Mouse (Mus musculus): ENCODE measurements around the gene Aak1. TPM values are rescaled to one million over a fixed set of nuclear protein-coding genes. Genes with fewer than 3 reads are reported as not detected.
A peak's percentile ranks its signal among the peaks of the same experiment; 100 is the strongest.

The Aak1 gene
- polyA plus RNA-seq, 1 experiment = 11.5 TPM

DNA sequence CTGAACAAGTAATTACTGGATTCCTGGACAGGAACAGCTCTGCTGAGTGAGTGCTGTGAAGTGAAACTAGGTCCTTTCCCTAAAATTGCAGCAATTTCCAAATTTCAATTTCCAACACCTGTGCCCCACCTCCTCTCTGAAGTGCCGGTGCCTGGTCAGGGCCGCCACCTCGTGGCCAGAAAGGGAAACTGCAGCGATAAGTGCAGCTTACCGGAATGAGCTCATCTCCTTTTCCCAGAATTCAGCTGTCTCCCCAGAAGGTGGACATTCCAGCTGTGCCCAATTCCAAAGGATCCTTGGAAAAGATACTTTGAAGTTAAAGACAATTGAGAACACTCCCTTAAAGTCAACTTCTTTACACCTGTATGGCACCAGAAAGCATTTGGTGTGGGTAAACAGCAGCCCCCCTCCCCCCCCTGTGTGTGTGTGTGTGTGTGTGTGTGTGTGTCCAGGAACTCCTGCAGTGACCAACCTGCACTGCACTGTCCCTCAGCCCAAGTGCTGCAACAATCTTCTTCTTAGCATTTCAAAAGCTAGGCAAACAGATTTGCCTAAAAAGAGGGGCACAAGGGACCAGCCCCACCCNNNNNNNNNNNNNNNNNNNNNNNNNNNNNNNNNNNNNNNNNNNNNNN, 42.7 kb upstream of the Aak1 start:
- H3K27me3 ChIP-seq (ENCODE audit: control insufficient read depth, insufficient read depth, insufficient read length) = no peaks in the 10 kb centered on the region
- TF ChIP-seq USF1 (IDR thresholded peaks at IDR 0.05; ENCODE audit: low read depth) (no peak), MYOG (IDR thresholded peaks at IDR 0.05; ENCODE audit: control insufficient read depth in 1 of 3, insufficient read depth in 1 of 3, insufficient read length in 2 of 3, low read depth in 2 of 3) (peak in 2 of 3 experiments; percentile 28 to 57), MYOD1 (IDR thresholded peaks at IDR 0.05; ENCODE audit: control insufficient read depth in 1 of 3, insufficient read length in 2 of 3, low read depth in 2 of 3) (peak in 2 of 3 experiments; percentile 13 to 31)
- H3K4me2 ChIP-seq (ENCODE audit: low read depth) = no peak overlapping the region
- no peak overlapping the region for H3ac ChIP-seq (ENCODE audit: control insufficient read depth, insufficient read length)
- no peaks in the 10 kb centered on the region for H3K79me2 ChIP-seq (ENCODE audit: control insufficient read depth, insufficient read depth)
- H3K36me3 ChIP-seq (ENCODE audit: control insufficient read depth, insufficient read depth) = no peaks in the 10 kb centered on the region
- no peak overlapping the region for H3K4me3 ChIP-seq

GRCm38 (mm10) chr6:86812919-86813318, 36.4 kb upstream of the Aak1 start:
- TF ChIP-seq TCF12 (IDR thresholded peaks at IDR 0.05; ENCODE audit: insufficient read depth, poor library complexity, severe bottlenecking) (no peak), CEBPB (IDR thresholded peaks at IDR 0.05; ENCODE audit: insufficient read depth, poor library complexity, severe bottlenecking) (0 out of 2 replicates have a peak, but pooled peaks have one; percentile 31)
- Histone ChIP-seq H3K79me2 (ENCODE audit: control insufficient read depth, insufficient read depth) (no peaks in the 10 kb centered on the region), H3K4me2 (ENCODE audit: low read depth) (no peak overlapping the region), H3K27me3 (ENCODE audit: control insufficient read depth, insufficient read depth, insufficient read length) (no peaks in the 10 kb centered on the region), H3K4me3 (no peak overlapping the region), H3ac (ENCODE audit: control insufficient read depth, insufficient read length) (no peak overlapping the region), H3K36me3 (ENCODE audit: control insufficient read depth, insufficient read depth) (no peaks in the 10 kb centered on the region)

GRCm38 (mm10) chr6:86813341-86813740, 36.0 kb upstream of the Aak1 start:
- Histone ChIP-seq H3K4me3 (no peak overlapping the region), H3ac (ENCODE audit: control insufficient read depth, insufficient read length) (no peak overlapping the region)
- TF ChIP-seq MYOG (IDR thresholded peaks at IDR 0.05; ENCODE audit: control insufficient read depth in 1 of 3, insufficient read depth in 1 of 3, insufficient read length in 2 of 3, low read depth in 2 of 3) (no peak), USF1 (IDR thresholded peaks at IDR 0.05; ENCODE audit: low read depth) (no peak), POLR2A (IDR thresholded peaks at IDR 0.05; ENCODE audit: insufficient read length, low read depth) (no peak), POLR2AphosphoS2 (IDR thresholded peaks at IDR 0.05; ENCODE audit: insufficient read length, low read depth) (no peak), TCF3 (IDR thresholded peaks at IDR 0.05; ENCODE audit: insufficient read length, low read depth) (no peak), MYOD1 (IDR thresholded peaks at IDR 0.05; ENCODE audit: control insufficient read depth in 1 of 3, insufficient read length in 2 of 3, low read depth in 2 of 3) (no peak), MAX (IDR thresholded peaks at IDR 0.05; ENCODE audit: low read depth) (no peak), CEBPB (IDR thresholded peaks at IDR 0.05; ENCODE audit: insufficient read depth, poor library complexity, severe bottlenecking) (no peak), REST (IDR thresholded peaks at IDR 0.05; ENCODE audit: insufficient read depth, insufficient read length) (no peak), E2F4 (IDR thresholded peaks at IDR 0.05; ENCODE audit: insufficient read depth) (no peak), SRF (IDR thresholded peaks at IDR 0.05; ENCODE audit: control insufficient read depth, insufficient read length, low read depth) (no peak), TCF12 (IDR thresholded peaks at IDR 0.05; ENCODE audit: insufficient read depth, poor library complexity, severe bottlenecking) (no peak)

DNA sequence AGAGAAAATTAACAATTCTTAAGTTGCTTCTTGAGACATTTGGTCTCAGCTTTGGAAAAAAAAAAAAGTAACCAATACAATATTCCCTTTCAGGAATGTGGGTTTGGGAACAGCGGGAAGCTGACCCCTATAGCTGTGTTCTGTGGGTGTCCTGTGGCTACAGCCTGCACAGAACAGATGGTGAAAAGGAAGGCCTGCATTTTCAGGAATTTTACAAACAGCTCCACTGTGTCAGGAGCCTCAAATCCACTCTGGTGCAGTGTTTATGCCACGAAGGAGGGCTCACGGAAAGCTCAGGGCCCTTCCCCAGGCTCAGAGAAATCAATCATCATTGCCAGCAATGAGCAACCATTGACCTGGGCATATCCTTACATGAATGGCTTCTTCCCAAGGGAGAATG, 34.4 kb upstream of the Aak1 start:
- Histone ChIP-seq H3K4me3 (no peak overlapping the region), H3K79me2 (ENCODE audit: control insufficient read depth, insufficient read depth) (no peaks in the 10 kb centered on the region), H3K36me3 (ENCODE audit: control insufficient read depth, insufficient read depth) (no peaks in the 10 kb centered on the region), H3ac (ENCODE audit: control insufficient read depth, insufficient read length) (no peak overlapping the region), H3K27me3 (ENCODE audit: control insufficient read depth, insufficient read depth, insufficient read length) (no peaks in the 10 kb centered on the region), H3K4me2 (ENCODE audit: low read depth) (no peak overlapping the region)
- TF ChIP-seq USF1 (IDR thresholded peaks at IDR 0.05; ENCODE audit: low read depth) = no peak
- no peak for TF ChIP-seq TCF12 (IDR thresholded peaks at IDR 0.05; ENCODE audit: insufficient read depth, poor library complexity, severe bottlenecking)
- no peak for TF ChIP-seq TCF3 (IDR thresholded peaks at IDR 0.05; ENCODE audit: insufficient read length, low read depth)
- TF ChIP-seq MYOG (IDR thresholded peaks at IDR 0.05; ENCODE audit: control insufficient read depth in 1 of 3, insufficient read depth in 1 of 3, insufficient read length in 2 of 3, low read depth in 2 of 3) = no peak
- TF ChIP-seq REST (IDR thresholded peaks at IDR 0.05; ENCODE audit: insufficient read depth, insufficient read length) = no peak
- no peak for TF ChIP-seq POLR2AphosphoS2 (IDR thresholded peaks at IDR 0.05; ENCODE audit: insufficient read length, low read depth)

More at GRCm38 (mm10) chr6:86813341-86813740, 36.0 kb upstream of the Aak1 start:
- H3K27me3 ChIP-seq (ENCODE audit: control insufficient read depth, insufficient read depth, insufficient read length) = no peaks in the 10 kb centered on the region
- no peaks in the 10 kb centered on the region for H3K79me2 ChIP-seq (ENCODE audit: control insufficient read depth, insufficient read depth)
- H3K36me3 ChIP-seq (ENCODE audit: control insufficient read depth, insufficient read depth) = no peaks in the 10 kb centered on the region
- no peak overlapping the region for H3K4me2 ChIP-seq (ENCODE audit: low read depth)

GRCm38 (mm10) chr6:86815436-86815835, 33.9 kb upstream of the Aak1 start:
- Histone ChIP-seq H3K79me2 (ENCODE audit: control insufficient read depth, insufficient read depth) (no peaks in the 10 kb centered on the region), H3K27me3 (ENCODE audit: control insufficient read depth, insufficient read depth, insufficient read length) (no peaks in the 10 kb centered on the region), H3K4me3 (no peak overlapping the region), H3ac (ENCODE audit: control insufficient read depth, insufficient read length) (no peak overlapping the region), H3K36me3 (ENCODE audit: control insufficient read depth, insufficient read depth) (no peaks in the 10 kb centered on the region), H3K4me2 (ENCODE audit: low read depth) (no peak overlapping the region)
- TF ChIP-seq MYOD1 (IDR thresholded peaks at IDR 0.05; ENCODE audit: control insufficient read depth in 1 of 3, insufficient read length in 2 of 3, low read depth in 2 of 3) (no peak), USF1 (IDR thresholded peaks at IDR 0.05; ENCODE audit: low read depth) (no peak), MYOG (IDR thresholded peaks at IDR 0.05; ENCODE audit: control insufficient read depth in 1 of 3, insufficient read depth in 1 of 3, insufficient read length in 2 of 3, low read depth in 2 of 3) (no peak)
